In the genomic region with DNA sequence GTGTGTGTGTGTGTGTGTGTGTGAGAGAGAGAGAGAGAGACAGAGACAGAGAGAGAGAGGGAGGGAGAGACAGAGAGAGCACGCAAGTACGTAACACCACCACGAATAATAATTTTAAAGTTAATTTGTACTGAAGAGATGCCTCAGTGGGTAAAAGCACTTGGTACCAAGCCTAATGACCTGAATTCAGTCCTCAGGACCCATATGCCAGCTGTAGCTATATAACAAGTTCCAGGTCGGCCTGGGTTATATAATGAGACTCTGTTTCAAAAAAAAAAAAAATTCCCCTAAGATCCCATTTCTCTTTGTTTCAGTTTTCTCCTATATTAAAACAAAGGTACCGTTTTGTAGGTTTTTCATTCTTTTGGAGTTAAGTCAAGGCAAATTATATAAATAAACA, we compare ENCODE assay signal across 12 mouse cellular contexts.
"Had no signal": no experiment of that assay in that cellular context is flagged by ENCODE, and none has a peak within 500 bp of the region (broad histone marks: within the 10 kb centered on the region; RNA-seq: fewer than 3 reads in every experiment).

No protein-coding gene starts in this region.

- H3K27ac ChIP-seq: midbrain, embryonic 13.5 days; midbrain, embryonic 15.5 days; neural tube, embryonic 12.5 days; stomach, embryonic 15.5 days had no signal

- DNase-seq: lung, adult 18-20 months; lung, embryonic 14.5 days; lung, postnatal 10 days; right cerebral cortex, postnatal 14 days; thymus, adult 2 months; thymus, postnatal 25 days; thymus, postnatal 4 days had no signal

- H3K4me3 ChIP-seq: midbrain, embryonic 13.5 days; midbrain, embryonic 15.5 days; neural tube, embryonic 12.5 days; stomach, embryonic 15.5 days had no signal

- H3K36me3 ChIP-seq: midbrain, embryonic 13.5 days; midbrain, embryonic 15.5 days; neural tube, embryonic 12.5 days; stomach, embryonic 15.5 days had no signal

- H3K4me1 ChIP-seq: midbrain, embryonic 15.5 days; neural tube, embryonic 12.5 days; stomach, embryonic 15.5 days had no signal

- H3K27me3 ChIP-seq: megakaryocyte, embryonic 14.5 days; midbrain, embryonic 13.5 days; midbrain, embryonic 15.5 days; neural tube, embryonic 12.5 days; stomach, embryonic 15.5 days had no signal
